Mouse (Mus musculus): ENCODE measurements around the gene Pck1. TPM values are rescaled to one million over a fixed set of nuclear protein-coding genes. Genes with fewer than 3 reads are reported as not detected.
"Not testable (repeated sequence)": the region's sequence is repeated elsewhere in the genome, so short reads cannot be mapped to it uniquely, and the experiment has no call there.

The Pck1 gene
- polyA plus RNA-seq, 1 experiment from 2014 or later: not detected

DNA sequence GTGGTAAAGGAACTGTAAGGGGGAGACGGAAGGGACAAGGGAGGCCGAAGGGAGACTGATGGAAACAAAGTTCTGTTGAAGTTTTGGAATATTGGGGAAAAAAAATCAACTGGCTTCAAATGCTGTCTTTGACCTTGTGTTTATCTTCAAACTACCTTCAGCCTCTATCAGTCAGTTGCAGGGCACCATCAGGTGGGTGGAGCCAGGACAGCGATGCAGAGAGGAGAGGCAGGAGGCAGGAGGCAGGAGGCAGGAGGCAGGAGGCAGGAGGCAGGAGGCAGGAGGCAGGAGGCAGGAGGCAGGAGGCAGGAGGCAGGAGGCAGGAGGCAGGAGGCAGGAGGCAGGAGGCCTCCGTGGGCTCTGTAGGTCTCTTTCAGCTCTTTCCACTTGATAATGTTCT, 32.7 kb upstream of the Pck1 start:
- H3K27me3 ChIP-seq (ENCODE audit: control insufficient read depth, insufficient read depth, low read length); H3K27ac ChIP-seq; H3K4me3 ChIP-seq (replicated peaks; ENCODE audit: low read length); H3K9ac ChIP-seq; ATAC-seq (ENCODE audit: low FRiP score); H3K36me3 ChIP-seq (replicated peaks; ENCODE audit: control insufficient read depth, insufficient read depth); H3K4me1 ChIP-seq (replicated peaks; ENCODE audit: control insufficient read depth, insufficient read depth, low read length); H3K4me2 ChIP-seq (replicated peaks); DNase-seq (ENCODE audit: low spot score); H3K9me3 ChIP-seq (ENCODE audit: control insufficient read depth, low read length): not testable (repeated sequence)
- WGBS: 72% methylated on average over 4 of the region's 4 CpGs

DNA sequence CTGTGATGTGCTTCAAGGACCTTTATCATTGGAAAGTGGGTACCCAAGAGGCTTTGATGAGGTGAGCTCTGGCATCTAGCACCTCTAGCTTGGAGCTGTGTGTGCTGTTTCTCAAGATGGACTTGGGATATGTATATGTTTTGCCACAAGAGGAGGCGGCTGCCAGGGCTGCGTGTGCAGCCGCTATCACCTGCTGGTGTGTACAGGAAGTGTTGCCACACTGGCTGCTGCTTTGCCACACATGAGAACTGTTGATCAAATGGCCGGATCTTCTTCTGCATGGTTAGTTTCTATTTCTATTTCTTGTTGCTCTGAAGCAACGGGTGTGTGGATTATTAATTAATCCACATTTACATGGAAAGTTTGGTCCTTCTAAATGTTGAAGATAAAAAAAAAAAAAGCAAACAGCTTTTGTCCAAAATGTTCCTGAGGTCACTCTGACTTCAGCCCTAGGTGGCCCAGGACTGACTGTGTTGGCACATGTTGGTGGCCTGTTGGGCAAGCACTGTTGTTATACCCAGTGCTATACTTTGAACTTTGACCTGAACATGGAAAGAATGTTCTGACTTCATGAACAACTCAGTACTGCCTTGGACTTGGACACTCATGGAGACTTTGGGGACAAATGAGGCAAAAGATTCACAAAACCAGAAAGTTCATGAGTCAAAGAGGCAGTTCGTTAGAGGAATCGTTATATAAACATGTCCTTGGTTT, 28.7 kb upstream of the Pck1 start:
- DNase-seq (ENCODE audit: low spot score) (no peak), ATAC-seq (ENCODE audit: low FRiP score) (no peak)
- no peaks in the 10 kb centered on the region for H3K36me3 ChIP-seq (replicated peaks; ENCODE audit: control insufficient read depth, insufficient read depth)
- WGBS: 93% methylated on average over 7 of the region's 7 CpGs
- H3K27me3 ChIP-seq (ENCODE audit: control insufficient read depth, insufficient read depth, low read length): no peaks in the 10 kb centered on the region
- no peaks in the 10 kb centered on the region for H3K9me3 ChIP-seq (ENCODE audit: control insufficient read depth, low read length)
- no peak overlapping the region for H3K9ac ChIP-seq
- H3K27ac ChIP-seq: no peak overlapping the region
- H3K4me2 ChIP-seq (replicated peaks): no peak overlapping the region
- H3K4me3 ChIP-seq (replicated peaks; ENCODE audit: low read length): no peak overlapping the region
- no peaks in the 10 kb centered on the region for H3K4me1 ChIP-seq (replicated peaks; ENCODE audit: control insufficient read depth, insufficient read depth, low read length)

DNA sequence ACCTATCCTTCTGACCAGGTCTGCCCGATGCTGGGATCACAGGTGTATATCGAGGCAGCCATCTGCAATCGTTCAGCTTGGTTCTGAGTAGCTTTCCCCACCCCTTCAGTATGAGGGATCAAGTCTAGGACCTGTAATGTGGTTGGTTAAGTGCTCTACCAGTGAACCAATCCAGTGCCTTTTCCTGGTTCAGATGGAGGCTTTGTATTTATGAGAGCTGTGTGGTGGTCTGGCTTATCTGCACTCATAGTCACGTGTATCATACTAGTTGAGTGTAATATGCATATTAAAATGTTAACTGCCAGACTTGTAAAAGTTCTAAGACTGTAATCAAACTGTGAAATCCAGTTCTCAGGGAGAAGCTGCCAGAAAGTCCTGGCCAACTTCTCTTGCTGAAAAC, 26.5 kb upstream of the Pck1 start:
- DNase-seq (ENCODE audit: low spot score) (no peak), ATAC-seq (ENCODE audit: low FRiP score) (no peak)
- no peaks in the 10 kb centered on the region for H3K4me1 ChIP-seq (replicated peaks; ENCODE audit: control insufficient read depth, insufficient read depth, low read length)

DNA sequence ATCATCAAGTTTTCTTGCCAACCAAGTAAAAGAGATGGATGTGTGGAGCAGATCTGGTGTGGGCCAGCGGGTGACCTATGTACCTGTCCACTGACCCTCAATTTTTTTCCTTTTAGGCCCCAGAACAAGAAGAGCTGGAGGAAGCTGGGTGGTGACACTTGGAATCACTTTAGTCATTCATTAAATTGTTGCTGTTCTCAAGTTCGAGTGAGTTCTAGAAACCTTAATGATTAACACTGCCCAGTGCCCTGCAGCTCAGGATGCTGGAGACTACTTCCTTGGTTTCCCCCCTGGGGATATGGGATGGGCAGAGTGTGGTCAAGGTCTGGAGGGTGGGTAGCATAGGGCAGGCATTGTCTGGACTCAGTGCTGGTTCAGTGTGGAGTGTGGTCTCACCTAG, 23.7 kb upstream of the Pck1 start:
- Histone ChIP-seq H3K4me1 (replicated peaks; ENCODE audit: control insufficient read depth, insufficient read depth, low read length) (no peaks in the 10 kb centered on the region), H3K4me3 (replicated peaks; ENCODE audit: low read length) (no peak overlapping the region), H3K9ac (no peak overlapping the region), H3K27ac (no peak overlapping the region), H3K36me3 (replicated peaks; ENCODE audit: control insufficient read depth, insufficient read depth) (no peaks in the 10 kb centered on the region), H3K9me3 (ENCODE audit: control insufficient read depth, low read length) (no peaks in the 10 kb centered on the region), H3K4me2 (replicated peaks) (no peak overlapping the region), H3K27me3 (ENCODE audit: control insufficient read depth, insufficient read depth, low read length) (no peaks in the 10 kb centered on the region)
- DNase-seq (ENCODE audit: low spot score): no peak
- no peak for ATAC-seq (ENCODE audit: low FRiP score)
- 79% methylated on average over 2 of the region's 2 CpGs for WGBS

More for the DNA sequence above, 26.5 kb upstream of the Pck1 start:
- H3K36me3 ChIP-seq (replicated peaks; ENCODE audit: control insufficient read depth, insufficient read depth): no peaks in the 10 kb centered on the region
- H3K9me3 ChIP-seq (ENCODE audit: control insufficient read depth, low read length): no peaks in the 10 kb centered on the region
- no peak overlapping the region for H3K4me3 ChIP-seq (replicated peaks; ENCODE audit: low read length)
- WGBS: 92% methylated on average over 4 of the region's 4 CpGs
- no peak overlapping the region for H3K9ac ChIP-seq
- H3K4me2 ChIP-seq (replicated peaks): no peak overlapping the region
- H3K27me3 ChIP-seq (ENCODE audit: control insufficient read depth, insufficient read depth, low read length): no peaks in the 10 kb centered on the region
- no peak overlapping the region for H3K27ac ChIP-seq

DNA sequence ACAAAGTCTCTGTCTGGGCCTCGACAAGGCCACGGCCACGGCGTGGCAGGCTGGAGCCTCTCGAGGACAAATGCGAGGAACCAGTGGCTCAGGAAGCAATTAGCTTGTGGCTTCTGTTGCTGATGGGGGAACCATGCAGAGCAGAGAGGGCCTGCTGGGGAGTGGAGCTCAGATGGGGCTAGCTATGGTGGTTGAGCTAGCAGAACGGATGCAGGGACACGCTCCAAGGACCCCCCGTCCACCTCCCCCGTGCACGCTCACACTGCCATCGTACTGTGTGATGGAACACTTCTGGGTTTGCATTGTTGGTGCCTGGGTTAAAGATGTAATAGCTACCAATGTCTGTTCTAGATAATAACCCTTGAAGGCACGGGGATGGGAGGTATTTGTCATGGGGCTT, 20.6 kb upstream of the Pck1 start:
- H3K9me3 ChIP-seq (ENCODE audit: control insufficient read depth, low read length): no peaks in the 10 kb centered on the region
- H3K4me2 ChIP-seq (replicated peaks): no peak overlapping the region
- H3K27ac ChIP-seq: no peak overlapping the region
- H3K36me3 ChIP-seq (replicated peaks; ENCODE audit: control insufficient read depth, insufficient read depth): no peaks in the 10 kb centered on the region
- no peaks in the 10 kb centered on the region for H3K27me3 ChIP-seq (ENCODE audit: control insufficient read depth, insufficient read depth, low read length)
- WGBS: 66% methylated on average over 13 of the region's 13 CpGs
- no peak for ATAC-seq (ENCODE audit: low FRiP score)
- DNase-seq (ENCODE audit: low spot score): no peak
- H3K4me1 ChIP-seq (replicated peaks; ENCODE audit: control insufficient read depth, insufficient read depth, low read length): no peaks in the 10 kb centered on the region
- H3K4me3 ChIP-seq (replicated peaks; ENCODE audit: low read length): no peak overlapping the region
- no peak overlapping the region for H3K9ac ChIP-seq

GRCm38 (mm10) chr2:173132794-173133300, 20.0 kb upstream of the Pck1 start:
- H3K4me3 ChIP-seq (replicated peaks; ENCODE audit: low read length): no peak overlapping the region
- H3K9ac ChIP-seq: no peak overlapping the region
- no peaks in the 10 kb centered on the region for H3K4me1 ChIP-seq (replicated peaks; ENCODE audit: control insufficient read depth, insufficient read depth, low read length)
- ATAC-seq (ENCODE audit: low FRiP score) (no peak), DNase-seq (ENCODE audit: low spot score) (no peak)
- WGBS: 72% methylated on average over 8 of the region's 8 CpGs
- H3K4me2 ChIP-seq (replicated peaks): no peak overlapping the region
- no peaks in the 10 kb centered on the region for H3K9me3 ChIP-seq (ENCODE audit: control insufficient read depth, low read length)
- no peak overlapping the region for H3K27ac ChIP-seq
- no peaks in the 10 kb centered on the region for H3K27me3 ChIP-seq (ENCODE audit: control insufficient read depth, insufficient read depth, low read length)
- H3K36me3 ChIP-seq (replicated peaks; ENCODE audit: control insufficient read depth, insufficient read depth): no peaks in the 10 kb centered on the region

- Histone ChIP-seq H3K36me3 (replicated peaks; ENCODE audit: control insufficient read depth, insufficient read depth) (no peaks in the 10 kb centered on the region), H3K9me3 (ENCODE audit: control insufficient read depth, low read length) (no peaks in the 10 kb centered on the region), H3K27me3 (ENCODE audit: control insufficient read depth, insufficient read depth, low read length) (no peaks in the 10 kb centered on the region), H3K4me3 (replicated peaks; ENCODE audit: low read length) (no peak overlapping the region), H3K4me2 (replicated peaks) (no peak overlapping the region), H3K9ac (no peak overlapping the region), H3K27ac (no peak overlapping the region), H3K4me1 (replicated peaks; ENCODE audit: control insufficient read depth, insufficient read depth, low read length) (peaks cover 9% of the 10 kb centered on the region; the same call in 1 of the 2 replicates)
- 75% methylated on average over 9 of the region's 9 CpGs for WGBS
- no peak for ATAC-seq (ENCODE audit: low FRiP score)
- DNase-seq (ENCODE audit: low spot score): no peak
Measured at GRCm38 (mm10) chr2:173134695-173135094, 18.2 kb upstream of the Pck1 start.

GRCm38 (mm10) chr2:173138323-173139239, 14.3 kb upstream of the Pck1 start:
- Histone ChIP-seq H3K36me3 (replicated peaks; ENCODE audit: control insufficient read depth, insufficient read depth) (no peaks in the 10 kb centered on the region), H3K9ac (no peak overlapping the region), H3K9me3 (ENCODE audit: control insufficient read depth, low read length) (no peaks in the 10 kb centered on the region), H3K27ac (no peak overlapping the region), H3K4me2 (replicated peaks) (no peak overlapping the region), H3K4me1 (replicated peaks; ENCODE audit: control insufficient read depth, insufficient read depth, low read length) (peaks cover 9% of the 10 kb centered on the region; the same call in 1 of the 2 replicates), H3K27me3 (ENCODE audit: control insufficient read depth, insufficient read depth, low read length) (no peaks in the 10 kb centered on the region), H3K4me3 (replicated peaks; ENCODE audit: low read length) (no peak overlapping the region)
- ATAC-seq (ENCODE audit: low FRiP score) (no peak), DNase-seq (ENCODE audit: low spot score) (no peak)
- 34% methylated on average over 15 of the region's 15 CpGs for WGBS

DNA sequence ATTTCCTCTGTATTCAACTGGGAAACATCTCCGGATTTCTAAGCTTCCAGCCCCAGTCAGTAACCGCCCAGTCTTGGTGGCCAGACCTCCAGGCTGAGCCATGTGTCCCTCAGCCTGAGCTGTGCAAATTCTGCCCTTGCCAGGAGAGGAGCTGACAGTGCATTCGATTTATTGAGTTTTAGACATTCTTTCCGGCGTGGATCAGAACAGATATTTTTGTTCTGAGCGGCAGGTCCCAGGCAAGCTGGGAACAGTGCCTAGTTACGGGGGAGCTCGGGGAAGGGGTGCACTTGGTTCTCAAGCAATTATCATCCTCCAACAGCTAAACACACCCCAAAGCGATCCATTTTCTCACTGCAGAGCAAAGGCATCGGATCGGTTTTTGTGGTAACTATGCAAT, 9.2 kb upstream of the Pck1 start:
- ATAC-seq (ENCODE audit: low FRiP score) (no peak), DNase-seq (ENCODE audit: low spot score) (no peak)
- WGBS: 66% methylated on average over 11 of the region's 11 CpGs
- Histone ChIP-seq H3K36me3 (replicated peaks; ENCODE audit: control insufficient read depth, insufficient read depth) (no peaks in the 10 kb centered on the region), H3K27ac (no peak overlapping the region), H3K9ac (no peak overlapping the region), H3K4me2 (replicated peaks) (no peak overlapping the region), H3K4me3 (replicated peaks; ENCODE audit: low read length) (no peak overlapping the region), H3K4me1 (replicated peaks; ENCODE audit: control insufficient read depth, insufficient read depth, low read length) (peaks cover 6% of the 10 kb centered on the region; the same call in 1 of the 2 replicates), H3K9me3 (ENCODE audit: control insufficient read depth, low read length) (no peaks in the 10 kb centered on the region), H3K27me3 (ENCODE audit: control insufficient read depth, insufficient read depth, low read length) (no peaks in the 10 kb centered on the region)

Measured in hindbrain, embryonic 14.5 days (tissue).